8 mouse cellular contexts compared by ENCODE assay signal in genomic region chr10:121506731-121507583, GRCm38 (mm10). TPM values are rescaled to one million over a fixed set of nuclear protein-coding genes. Genes with fewer than 3 reads are reported as not detected.
A peak's percentile ranks its signal among the peaks of the same experiment; 100 is the strongest.
DNase-seq lines count a peak whose midpoint lies in the region; ATAC-seq and TF ChIP-seq lines count a peak whose summit lies in the region.

No protein-coding gene starts in this region.

- H3K27ac ChIP-seq in hindbrain, embryonic 10.5 days = peak overlapping the region; percentile 80
- no peak overlapping the region; the same call in 1 of the 2 replicates for H3K27ac ChIP-seq in hindbrain, embryonic 16.5 days (ENCODE audit: low read depth, low read length)
- H3K27ac ChIP-seq in liver, embryonic 16.5 days (ENCODE audit: low read length) = peak overlapping the region; percentile 39; the same call in 1 of the 2 replicates
- H3K27ac ChIP-seq in neural tube, embryonic 13.5 days (replicated peaks) = peak overlapping the region; percentile 70
- H3K27ac ChIP-seq in thymus, adult 2 months (ENCODE audit: control insufficient read depth, insufficient read depth, low read length) = peak overlapping the region; percentile 73

- WGBS in hindbrain, embryonic 10.5 days = 48% methylated on average over 29 of the region's 29 CpGs
- WGBS in hindbrain, embryonic 16.5 days = 33% methylated on average over 29 of the region's 29 CpGs
- 40% methylated on average over 29 of the region's 29 CpGs for WGBS in liver, embryonic 16.5 days (ENCODE audit: insufficient replicate concordance)
- 32% methylated on average over 29 of the region's 29 CpGs for WGBS in neural tube, embryonic 13.5 days
- 29% methylated on average over 29 of the region's 29 CpGs for WGBS in thymus, adult 2 months

- no peak overlapping the region for H3K4me2 ChIP-seq in hindbrain, embryonic 16.5 days (ENCODE audit: low read length)
- H3K4me2 ChIP-seq in liver, embryonic 16.5 days (ENCODE audit: low read depth, low read length) = no peak overlapping the region
- H3K4me2 ChIP-seq in neural tube, embryonic 13.5 days = peak overlapping the region; percentile 21; the same call in 1 of the 2 replicates

- no peak for TF ChIP-seq POLR2A in brain, embryonic 14.5 days (IDR thresholded peaks at IDR 0.05; ENCODE audit: borderline replicate concordance, extremely low read depth, insufficient read depth, insufficient read length, poor library complexity, severe bottlenecking)
- 0 out of 2 replicates have a peak, but pooled peaks have one; percentile 38 for TF ChIP-seq POLR2A in thymus, adult 2 months (IDR thresholded peaks at IDR 0.05; ENCODE audit: control insufficient read depth, extremely low read depth, insufficient read depth, low read length, poor library complexity)

- H3K27me3 ChIP-seq in hindbrain, embryonic 10.5 days (ENCODE audit: insufficient read depth, poor library complexity, severe bottlenecking) = no peaks in the 10 kb centered on the region
- no peaks in the 10 kb centered on the region for H3K27me3 ChIP-seq in hindbrain, embryonic 16.5 days (replicated peaks; ENCODE audit: control insufficient read depth, insufficient read depth, low read length)
- no peaks in the 10 kb centered on the region for H3K27me3 ChIP-seq in liver, embryonic 16.5 days (ENCODE audit: control insufficient read depth, insufficient read depth, low read depth, low read length)
- H3K27me3 ChIP-seq in neural tube, embryonic 13.5 days = no peaks in the 10 kb centered on the region
- H3K27me3 ChIP-seq in thymus, adult 2 months (ENCODE audit: control insufficient read depth, insufficient read depth, low read length) = no peaks in the 10 kb centered on the region

- H3K9me3 ChIP-seq in hindbrain, embryonic 10.5 days = no peaks in the 10 kb centered on the region
- no peaks in the 10 kb centered on the region for H3K9me3 ChIP-seq in hindbrain, embryonic 16.5 days (ENCODE audit: control insufficient read depth, low read length)
- no peaks in the 10 kb centered on the region for H3K9me3 ChIP-seq in liver, embryonic 16.5 days (replicated peaks; ENCODE audit: control insufficient read depth, low read length)
- no peaks in the 10 kb centered on the region for H3K9me3 ChIP-seq in neural tube, embryonic 13.5 days

- peak; percentile 57 for DNase-seq in hindbrain, embryonic 10.5 days (ENCODE audit: low spot score)
- DNase-seq in brain, embryonic 14.5 days (ENCODE audit: low read depth) = peak; percentile 74
- peak; percentile 58 for DNase-seq in gastrocnemius, postnatal 25 days
- DNase-seq in kidney, adult 18-20 months = peak; percentile 68
- DNase-seq in thymus, adult 2 months = peak; percentile 94

- ATAC-seq in hindbrain, embryonic 16.5 days = no peak
- peak; percentile 47 for ATAC-seq in liver, embryonic 16.5 days (ENCODE audit: low read depth)
- no peak for ATAC-seq in neural tube, embryonic 13.5 days (ENCODE audit: low read depth)

- no peak overlapping the region for H3K4me3 ChIP-seq in hindbrain, embryonic 10.5 days
- no peak overlapping the region for H3K4me3 ChIP-seq in hindbrain, embryonic 16.5 days (ENCODE audit: low read length)
- no peak overlapping the region for H3K4me3 ChIP-seq in liver, embryonic 16.5 days (ENCODE audit: low read depth, low read length)
- no peak overlapping the region for H3K4me3 ChIP-seq in neural tube, embryonic 13.5 days
- H3K4me3 ChIP-seq in thymus, adult 2 months (ENCODE audit: control insufficient read depth, insufficient read depth, low read length) = no peak overlapping the region

- H3K36me3 ChIP-seq in hindbrain, embryonic 10.5 days = no peaks in the 10 kb centered on the region
- H3K36me3 ChIP-seq in hindbrain, embryonic 16.5 days (ENCODE audit: control insufficient read depth, insufficient read depth, low read length) = no peaks in the 10 kb centered on the region
- no peaks in the 10 kb centered on the region for H3K36me3 ChIP-seq in liver, embryonic 16.5 days (ENCODE audit: control insufficient read depth, insufficient read depth)
- H3K36me3 ChIP-seq in neural tube, embryonic 13.5 days = no peaks in the 10 kb centered on the region
- no peaks in the 10 kb centered on the region for H3K36me3 ChIP-seq in thymus, adult 2 months (ENCODE audit: control insufficient read depth, insufficient read depth, low read length)

- H3K4me1 ChIP-seq in hindbrain, embryonic 10.5 days (replicated peaks) = peaks cover 53% of the 10 kb centered on the region
- H3K4me1 ChIP-seq in hindbrain, embryonic 16.5 days (ENCODE audit: control insufficient read depth, insufficient read depth, low read depth, low read length) = peaks cover 18% of the 10 kb centered on the region
- peaks cover 42% of the 10 kb centered on the region for H3K4me1 ChIP-seq in liver, embryonic 16.5 days (ENCODE audit: control insufficient read depth, low read depth, low read length)
- peaks cover 41% of the 10 kb centered on the region for H3K4me1 ChIP-seq in neural tube, embryonic 13.5 days (replicated peaks)
- H3K4me1 ChIP-seq in thymus, adult 2 months (replicated peaks; ENCODE audit: control insufficient read depth, insufficient read depth, low read length) = peaks cover 27% of the 10 kb centered on the region

- no peak for TF ChIP-seq CTCF in brain, embryonic 14.5 days (IDR thresholded peaks at IDR 0.05; ENCODE audit: borderline replicate concordance, extremely low read depth, insufficient read depth, insufficient read length)
- no peak for TF ChIP-seq CTCF in thymus, adult 2 months (IDR thresholded peaks at IDR 0.05; ENCODE audit: borderline replicate concordance, control insufficient read depth, extremely low read depth, insufficient read depth, low read length, poor library complexity)

- no peak overlapping the region for H3K9ac ChIP-seq in hindbrain, embryonic 16.5 days (ENCODE audit: low read depth, low read length)
- no peak overlapping the region for H3K9ac ChIP-seq in liver, embryonic 16.5 days (ENCODE audit: low read depth, low read length)
- H3K9ac ChIP-seq in neural tube, embryonic 13.5 days = 0 out of 2 replicates have a peak overlapping the region, but pooled peaks have one; percentile 22

RNA-seq across cellular contexts. Expression of gene Rassf3, which starts 30.8 kb away (rescaled TPM):
- polyA plus RNA-seq in hindbrain, embryonic 10.5 days (2016; fragmentation: Nextera tagmentation; extraction: Ambion mirVana) = 8.0 and 11.4 TPM in 2 replicates
- polyA plus RNA-seq in hindbrain, embryonic 16.5 days (2015; fragmentation: Nextera tagmentation; extraction: Ambion mirVana) = 5.3 and 6.0 TPM in 2 replicates
- 5.4 and 7.3 TPM in 2 replicates for polyA plus RNA-seq in brain, embryonic 14.5 days (2012; rRNA removed)
- 10 to 100 TPM; 48.5 to 51.3 TPM for total RNA-seq in gastrocnemius, postnatal 25 days (2021)
- polyA plus RNA-seq in liver, embryonic 16.5 days (2015; fragmentation: Nextera tagmentation; extraction: Ambion mirVana) = 12.1 and 13.3 TPM in 2 replicates
- polyA plus RNA-seq in neural tube, embryonic 13.5 days (2015; fragmentation: Nextera tagmentation; extraction: Ambion mirVana) = 6.2 and 8.0 TPM in 2 replicates
- polyA plus RNA-seq in thymus, adult 2 months (2012; rRNA removed) = 12.9 and 15.5 TPM in 2 replicates
